Mouse (Mus musculus) MEL (cell line): ENCODE measurements around the gene Exoc3l. TPM values are rescaled to one million over a fixed set of nuclear protein-coding genes. Genes with fewer than 3 reads are reported as not detected.

ENCODE experiments used
- DNase-seq: peaks from one replicate; pipeline ENCODE4 v3.0.0; 2011; ENCODE audit warnings: low read depth, low spot score
- H3K27ac ChIP-seq: 2 replicates; pipeline ENCODE4 v1.5.1; 2012; ENCODE audit warnings: low read depth, mild to moderate bottlenecking, control low read depth, low read length, moderate library complexity; ENCODE audit not compliant: control insufficient read depth
- H3K27me3 ChIP-seq, 2 experiments: fragments of 150-350 bp in 1 of 2; sonication (generic) in 1 of 2; 2 replicates each; pipeline ENCODE4 v1.6.1; 2012; ENCODE audit warnings: low read length in 2 of 2, mild to moderate bottlenecking in 2 of 2, improper control_type of control experiment in 1 of 2, moderate library complexity in 1 of 2; ENCODE audit not compliant: insufficient read depth in 2 of 2, control insufficient read depth in 1 of 2
- H3K36me3 ChIP-seq, 2 experiments: 2 replicates each; pipeline ENCODE4 v1.6.1; 2012 to 2014; ENCODE audit warnings: low read length in 2 of 2, improper control_type of control experiment in 1 of 2, inconsistent platforms in 1 of 2, mild to moderate bottlenecking in 1 of 2; ENCODE audit not compliant: insufficient read depth in 2 of 2, control insufficient read depth in 1 of 2
- H3K4me1 ChIP-seq, 2 experiments: fragments of 150-350 bp in 1 of 2; sonication (generic) in 1 of 2; 2 replicates each; pipeline ENCODE4 v1.6.1; 2012; ENCODE audit warnings: low read length in 2 of 2, improper control_type of control experiment in 1 of 2, mild to moderate bottlenecking in 1 of 2; ENCODE audit not compliant: insufficient read depth in 2 of 2, control insufficient read depth in 1 of 2
- H3K4me3 ChIP-seq, 2 experiments: fragments of 150-350 bp in 1 of 2; sonication (generic) in 1 of 2; 2 replicates each; pipeline ENCODE4 v1.5.1; 2012; ENCODE audit warnings: low read depth in 2 of 2, low read length in 2 of 2, mild to moderate bottlenecking in 2 of 2, moderate library complexity in 2 of 2, control low read depth in 1 of 2, improper control_type of control experiment in 1 of 2; ENCODE audit not compliant: control insufficient read depth in 1 of 2, insufficient read depth in 1 of 2
- H3K79me2 ChIP-seq: 2 replicates; pipeline ENCODE4 v1.6.1; 2012; ENCODE audit warnings: mild to moderate bottlenecking, low read length, moderate library complexity; ENCODE audit not compliant: control insufficient read depth, poor library complexity, insufficient read depth
- H3K9ac ChIP-seq: 2 replicates; pipeline ENCODE4 v1.6.1; 2012; ENCODE audit warnings: low read depth, mild to moderate bottlenecking, control low read depth, low read length, moderate library complexity; ENCODE audit not compliant: control insufficient read depth, poor library complexity, severe bottlenecking
- H3K9me3 ChIP-seq: fragments of 150-350 bp; sonication (generic); replicated peaks from 2 replicates; pipeline ENCODE4 v1.6.1; 2012; ENCODE audit warnings: mild to moderate bottlenecking, low read length, improper control_type of control experiment, moderate library complexity; ENCODE audit not compliant: insufficient read depth
- CHD1 ChIP-seq: IDR thresholded peaks from 2 replicates; pipeline ENCODE4 v1.6.1; 2012; ENCODE audit warnings: low read depth, mild to moderate bottlenecking, inconsistent platforms, low read length, improper control_type of control experiment
- CHD2 ChIP-seq: IDR thresholded peaks from 2 replicates; pipeline ENCODE4 v1.6.1; 2011; ENCODE audit warnings: low read length, improper control_type of control experiment
- ELF1 ChIP-seq: IDR thresholded peaks from 2 replicates; pipeline ENCODE4 v1.6.1; 2014; ENCODE audit warnings: low read depth, mild to moderate bottlenecking, inconsistent platforms, low read length, improper control_type of control experiment, moderate library complexity
- EP300 ChIP-seq, 2 experiments: IDR thresholded peaks; 2 replicates each; pipeline ENCODE4 v1.6.1; 2011; ENCODE audit warnings: improper control_type of control experiment in 2 of 2, low read length in 2 of 2, low read depth in 1 of 2, mild to moderate bottlenecking in 1 of 2
- GATA1 ChIP-seq: IDR thresholded peaks from 2 replicates; pipeline ENCODE4 v1.6.1; 2011; ENCODE audit warnings: low read depth, low read length, improper control_type of control experiment
- MAFK ChIP-seq: IDR thresholded peaks from 2 replicates; pipeline ENCODE4 v1.6.1; 2011; ENCODE audit warnings: low read depth, mild to moderate bottlenecking, low read length, improper control_type of control experiment, borderline replicate concordance
- MAX ChIP-seq: IDR thresholded peaks from 2 replicates; pipeline ENCODE4 v1.6.1; 2011; ENCODE audit warnings: low read length, improper control_type of control experiment
- MAZ ChIP-seq: IDR thresholded peaks from 2 replicates; pipeline ENCODE4 v1.6.1; 2012; ENCODE audit warnings: low read depth, mild to moderate bottlenecking, inconsistent platforms, low read length, improper control_type of control experiment
- MEF2A ChIP-seq: IDR thresholded peaks from 2 replicates; pipeline ENCODE4 v1.6.1; 2014; ENCODE audit warnings: low read depth, mild to moderate bottlenecking, inconsistent platforms, low read length, improper control_type of control experiment; ENCODE audit not compliant: poor library complexity, insufficient replicate concordance, severe bottlenecking; ENCODE audit errors: extremely low read depth
- MYC ChIP-seq: IDR thresholded peaks from 2 replicates; pipeline ENCODE4 v1.6.1; 2011; ENCODE audit warnings: low read depth, mild to moderate bottlenecking, low read length, improper control_type of control experiment, moderate library complexity
- POLR2AphosphoS2 ChIP-seq: IDR thresholded peaks from 2 replicates; pipeline ENCODE4 v1.6.1; 2011; ENCODE audit warnings: low read length, improper control_type of control experiment
- POLR2AphosphoS5 ChIP-seq: IDR thresholded peaks from 2 replicates; pipeline ENCODE4 v1.6.1; 2012; ENCODE audit warnings: low read depth, borderline replicate concordance, mild to moderate bottlenecking, inconsistent platforms, low read length, moderate library complexity, mixed read lengths
- RCOR1 ChIP-seq: IDR thresholded peaks from 2 replicates; pipeline ENCODE4 v1.6.1; 2012; ENCODE audit warnings: low read depth, mild to moderate bottlenecking, inconsistent platforms, low read length, improper control_type of control experiment
- SIN3A ChIP-seq: IDR thresholded peaks from 2 replicates; pipeline ENCODE4 v1.6.1; 2012; ENCODE audit warnings: low read length, improper control_type of control experiment, inconsistent platforms
- SMC3 ChIP-seq: IDR thresholded peaks from 2 replicates; pipeline ENCODE4 v1.6.1; 2011; ENCODE audit warnings: low read depth, low read length, improper control_type of control experiment
- TBP ChIP-seq: IDR thresholded peaks from 2 replicates; pipeline ENCODE4 v1.8.0; 2011; ENCODE audit warnings: low read depth, low read length, improper control_type of control experiment
- UBTF ChIP-seq: IDR thresholded peaks from 2 replicates; pipeline ENCODE4 v1.6.1; 2012; ENCODE audit warnings: low read depth, mild to moderate bottlenecking, inconsistent platforms, low read length, improper control_type of control experiment, moderate library complexity, borderline replicate concordance; ENCODE audit not compliant: insufficient read depth
- USF1 ChIP-seq: IDR thresholded peaks from 2 replicates; pipeline ENCODE4 v1.6.1; 2014; ENCODE audit warnings: low read depth, mild to moderate bottlenecking, inconsistent platforms, low read length, improper control_type of control experiment, moderate library complexity
- polyA plus RNA-seq, 2 experiments: library from polyadenylated mRNA; stranded (reverse) in 1 of 2; unstranded in 1 of 2; fragments of >175 nt in 1 of 2; fragments of >200 nt in 1 of 2; gene quantifications; 2 replicates each; pipeline versions ENCODE4 v1.2.1 to v1.2.4; 2012; ENCODE audit warnings: low replicate concordance in 2 of 2, low read depth in 1 of 2; ENCODE audit not compliant: insufficient read length in 2 of 2, insufficient read depth in 1 of 2, missing spikeins in 1 of 2
- total RNA-seq: library from RNA; depleted of rRNA; stranded (reverse); fragments of 300-350 nt; gene quantifications from 2 replicates; pipeline ENCODE4 v1.2.3, GENCODE M21; 2012

Exoc3l gene
- total and polyA plus RNA-seq, 3 experiments: 0.69 to 2.0 TPM; not detected in 1

- H3K27ac ChIP-seq: no peak overlapping the region
- H3K4me3 ChIP-seq: no peak overlapping the region
Observed at GRCm38 (mm10) chr8:105315073-105315769, 19.3 kb upstream of the Exoc3l start.

GRCm38 (mm10) chr8:105313622-105314402 is 17.9 kb upstream of the Exoc3l start:
- H3K27ac ChIP-seq: peak overlapping the region; percentile 26; the same call in 1 of the 2 replicates
- H3K9ac ChIP-seq: peak overlapping the region; percentile 12; the same call in 1 of the 2 replicates
- H3K27me3 ChIP-seq: no peaks in the 10 kb centered on the region
- TF ChIP-seq UBTF: no peak
- peak; percentile 66; the same call in 1 of the 2 replicates for TF ChIP-seq MAFK
- no peak for TF ChIP-seq MAX
- TF ChIP-seq GATA1: 0 out of 2 replicates have a peak, but pooled peaks have one; percentile 21
- 0 out of 2 replicates have a peak, but pooled peaks have one; percentile 22 for TF ChIP-seq SIN3A
- TF ChIP-seq POLR2AphosphoS2: peak; percentile 45
- peak in 1 of 2 experiments; percentile 29; a peak in 1 of 4 replicates for TF ChIP-seq EP300 (IDR thresholded peaks at IDR 0.05; ENCODE audit: low read depth in 1 of 2, low read length in 2 of 2)
- H3K4me3 ChIP-seq: no peak overlapping the region
- no peaks in the 10 kb centered on the region for H3K79me2 ChIP-seq
- no peaks in the 10 kb centered on the region for H3K9me3 ChIP-seq
- peaks cover 0 to 24% of the 10 kb centered on the region in 2 experiments; a peak in 2 of 4 replicates for H3K36me3 ChIP-seq
- peaks cover 22 to 28% of the 10 kb centered on the region in 2 experiments for H3K4me1 ChIP-seq
- DNase-seq: peak; percentile 52

More at GRCm38 (mm10) chr8:105315073-105315769, 19.3 kb upstream of the Exoc3l start:
- no peaks in the 10 kb centered on the region for H3K79me2 ChIP-seq
- no peak overlapping the region for H3K9ac ChIP-seq
- TF ChIP-seq GATA1 (no peak), CHD1 (no peak), SMC3 (no peak), MAZ (no peak), CHD2 (no peak), POLR2AphosphoS5 (no peak), MYC (no peak), USF1 (no peak), ELF1 (no peak), POLR2AphosphoS2 (no peak), MAX (no peak), TBP (no peak), MEF2A (no peak), RCOR1 (no peak), EP300 (IDR thresholded peaks at IDR 0.05; ENCODE audit: low read depth in 1 of 2, low read length in 2 of 2) (no peak)
- H3K27me3 ChIP-seq: no peaks in the 10 kb centered on the region
- DNase-seq: no peak
- H3K4me1 ChIP-seq: peaks cover 22 to 32% of the 10 kb centered on the region in 2 experiments
- peaks cover 0 to 26% of the 10 kb centered on the region in 2 experiments; a peak in 2 of 4 replicates for H3K36me3 ChIP-seq
- H3K9me3 ChIP-seq: no peaks in the 10 kb centered on the region
